Mouse (Mus musculus): ENCODE measurements around the gene Sh3d19. TPM values are rescaled to one million over a fixed set of nuclear protein-coding genes. Genes with fewer than 3 reads are reported as not detected.
"Not testable (repeated sequence)": the region's sequence is repeated elsewhere in the genome, so short reads cannot be mapped to it uniquely, and the experiment has no call there.

Sh3d19 gene
- polyA plus RNA-seq, 1 experiment, result 12.5 TPM

- H3K4me3 ChIP-seq (ENCODE audit: insufficient read depth, low read depth, low read length), result no peak overlapping the region
- no peak overlapping the region for H3K27ac ChIP-seq (replicated peaks; ENCODE audit: low read depth, low read length)
- H3K4me1 ChIP-seq (ENCODE audit: control insufficient read depth, insufficient read depth, insufficient read length, low read length), result no peaks in the 10 kb centered on the region
These were observed 112.1 kb downstream of the Sh3d19 start for GRCm38 (mm10) chr3:86083051-86083450.

GRCm38 (mm10) chr3:86085001-86085400, 114.1 kb downstream of the Sh3d19 start:
- Histone ChIP-seq H3K4me3 (ENCODE audit: insufficient read depth, low read depth, low read length) (no peak overlapping the region), H3K27ac (replicated peaks; ENCODE audit: low read depth, low read length) (no peak overlapping the region), H3K4me1 (ENCODE audit: control insufficient read depth, insufficient read depth, insufficient read length, low read length) (no peaks in the 10 kb centered on the region)

GRCm38 (mm10) chr3:86087872-86088271, 117.0 kb downstream of the Sh3d19 start:
- Histone ChIP-seq H3K4me1 (ENCODE audit: control insufficient read depth, insufficient read depth, insufficient read length, low read length) (no peaks in the 10 kb centered on the region), H3K4me3 (ENCODE audit: insufficient read depth, low read depth, low read length) (no peak overlapping the region), H3K27ac (replicated peaks; ENCODE audit: low read depth, low read length) (no peak overlapping the region)

GRCm38 (mm10) chr3:86093213-86093845, 122.4 kb downstream of the Sh3d19 start:
- H3K27ac ChIP-seq (replicated peaks; ENCODE audit: low read depth, low read length), result no peak overlapping the region
- H3K4me1 ChIP-seq (ENCODE audit: control insufficient read depth, insufficient read depth, insufficient read length, low read length), result no peaks in the 10 kb centered on the region
- no peak overlapping the region for H3K4me3 ChIP-seq (ENCODE audit: insufficient read depth, low read depth, low read length)

- no peak overlapping the region for H3K27ac ChIP-seq (replicated peaks; ENCODE audit: low read depth, low read length)
- H3K4me3 ChIP-seq (ENCODE audit: insufficient read depth, low read depth, low read length), result no peak overlapping the region
- H3K4me1 ChIP-seq (ENCODE audit: control insufficient read depth, insufficient read depth, insufficient read length, low read length), result no peaks in the 10 kb centered on the region
These were observed 123.0 kb downstream of the Sh3d19 start for GRCm38 (mm10) chr3:86093907-86094306.

- Histone ChIP-seq H3K4me1 (ENCODE audit: control insufficient read depth, insufficient read depth, insufficient read length, low read length) (no peaks in the 10 kb centered on the region), H3K4me3 (ENCODE audit: insufficient read depth, low read depth, low read length) (no peak overlapping the region), H3K27ac (replicated peaks; ENCODE audit: low read depth, low read length) (no peak overlapping the region)
These were observed 131.0 kb downstream of the Sh3d19 start for GRCm38 (mm10) chr3:86101956-86102355.

- Histone ChIP-seq H3K27ac (replicated peaks; ENCODE audit: low read depth, low read length) (no peak overlapping the region), H3K4me1 (ENCODE audit: control insufficient read depth, insufficient read depth, insufficient read length, low read length) (no peaks in the 10 kb centered on the region), H3K4me3 (ENCODE audit: insufficient read depth, low read depth, low read length) (peak overlapping the region; percentile 18; the same call in 1 of the 2 replicates)
These were observed 132.8 kb downstream of the Sh3d19 start for GRCm38 (mm10) chr3:86103449-86104291.

- H3K27ac ChIP-seq (replicated peaks; ENCODE audit: low read depth, low read length); H3K4me1 ChIP-seq (ENCODE audit: control insufficient read depth, insufficient read depth, insufficient read length, low read length); H3K4me3 ChIP-seq (ENCODE audit: insufficient read depth, low read depth, low read length): not testable (repeated sequence)
These were observed 133.5 kb downstream of the Sh3d19 start for GRCm38 (mm10) chr3:86104433-86104832.

GRCm38 (mm10) chr3:86104909-86105308, 134.0 kb downstream of the Sh3d19 start:
- Histone ChIP-seq H3K4me1 (ENCODE audit: control insufficient read depth, insufficient read depth, insufficient read length, low read length) (no peaks in the 10 kb centered on the region), H3K4me3 (ENCODE audit: insufficient read depth, low read depth, low read length) (no peak overlapping the region), H3K27ac (replicated peaks; ENCODE audit: low read depth, low read length) (no peak overlapping the region)

GRCm38 (mm10) chr3:86106086-86106632, 135.2 kb downstream of the Sh3d19 start:
- H3K27ac ChIP-seq (replicated peaks; ENCODE audit: low read depth, low read length), result no peak overlapping the region
- H3K4me3 ChIP-seq (ENCODE audit: insufficient read depth, low read depth, low read length), result no peak overlapping the region
- no peaks in the 10 kb centered on the region for H3K4me1 ChIP-seq (ENCODE audit: control insufficient read depth, insufficient read depth, insufficient read length, low read length)

GRCm38 (mm10) chr3:86107637-86108539, 137.0 kb downstream of the Sh3d19 start:
- no peak overlapping the region for H3K27ac ChIP-seq (replicated peaks; ENCODE audit: low read depth, low read length)
- H3K4me3 ChIP-seq (ENCODE audit: insufficient read depth, low read depth, low read length), result no peak overlapping the region
- H3K4me1 ChIP-seq (ENCODE audit: control insufficient read depth, insufficient read depth, insufficient read length, low read length), result no peaks in the 10 kb centered on the region

- no peak overlapping the region for H3K27ac ChIP-seq (replicated peaks; ENCODE audit: low read depth, low read length)
- no peaks in the 10 kb centered on the region for H3K4me1 ChIP-seq (ENCODE audit: control insufficient read depth, insufficient read depth, insufficient read length, low read length)
- H3K4me3 ChIP-seq (ENCODE audit: insufficient read depth, low read depth, low read length), result no peak overlapping the region
These were observed 137.7 kb downstream of the Sh3d19 start for GRCm38 (mm10) chr3:86108576-86108975.

- Histone ChIP-seq H3K4me3 (ENCODE audit: insufficient read depth, low read depth, low read length) (no peak overlapping the region), H3K4me1 (ENCODE audit: control insufficient read depth, insufficient read depth, insufficient read length, low read length) (no peaks in the 10 kb centered on the region), H3K27ac (replicated peaks; ENCODE audit: low read depth, low read length) (no peak overlapping the region)
These were observed 138.2 kb downstream of the Sh3d19 start for GRCm38 (mm10) chr3:86109099-86109498.

- H3K4me1 ChIP-seq (ENCODE audit: control insufficient read depth, insufficient read depth, insufficient read length, low read length), result 0 out of 2 replicates have a peak, but pooled peaks cover under 1% of the 10 kb centered on the region
- H3K4me3 ChIP-seq (ENCODE audit: insufficient read depth, low read depth, low read length), result peak overlapping the region; percentile 23; the same call in 1 of the 2 replicates
- H3K27ac ChIP-seq (replicated peaks; ENCODE audit: low read depth, low read length), result no peak overlapping the region
These were observed 139.2 kb downstream of the Sh3d19 start for GRCm38 (mm10) chr3:86110077-86110476.

- 0 out of 2 replicates have a peak, but pooled peaks cover 2% of the 10 kb centered on the region for H3K4me1 ChIP-seq (ENCODE audit: control insufficient read depth, insufficient read depth, insufficient read length, low read length)
- no peak overlapping the region for H3K4me3 ChIP-seq (ENCODE audit: insufficient read depth, low read depth, low read length)
- H3K27ac ChIP-seq (replicated peaks; ENCODE audit: low read depth, low read length), result no peak overlapping the region
These were observed 141.9 kb downstream of the Sh3d19 start for GRCm38 (mm10) chr3:86112766-86113165.
